Mouse (Mus musculus) kidney, embryonic 14.5 days (tissue): ENCODE data around the gene Hoxd8. TPM values are rescaled to one million over a fixed set of nuclear protein-coding genes. Genes with fewer than 3 reads are reported as not detected.
A peak's percentile ranks its signal among the peaks of the same experiment; 100 is the strongest.

Experiments used
- ATAC-seq: fragments of 200-750 bp; cut with Nextera tagmentation; 2 replicates; pipeline ENCODE4 v1.8.0; 2017; ENCODE audit warnings: moderate number of reproducible peaks, mild to moderate bottlenecking, moderate TSS enrichment, moderate library complexity; ENCODE audit not compliant: low FRiP score, low TSS enrichment
- H3K27ac ChIP-seq: fragments of 300-500 bp; sonication (generic); 2 replicates; pipeline ENCODE4 v1.5.1; 2014; ENCODE audit warnings: low read depth, mild to moderate bottlenecking, low read length, moderate library complexity, mixed read lengths
- H3K27me3 ChIP-seq: fragments of 300-500 bp; sonication (generic); 2 replicates; pipeline ENCODE4 v1.6.1; 2014; ENCODE audit warnings: mild to moderate bottlenecking, low read length; ENCODE audit not compliant: control insufficient read depth, insufficient read depth
- H3K36me3 ChIP-seq: fragments of 300-500 bp; sonication (generic); 2 replicates; pipeline ENCODE4 v1.6.1; 2014; ENCODE audit warnings: low read length, mixed read lengths; ENCODE audit not compliant: control insufficient read depth, insufficient read depth
- H3K4me1 ChIP-seq: fragments of 300-500 bp; sonication (generic); 2 replicates; pipeline ENCODE4 v1.6.1; 2014; ENCODE audit warnings: low read length, mixed read lengths; ENCODE audit not compliant: control insufficient read depth, insufficient read depth
- H3K4me2 ChIP-seq: fragments of 300-500 bp; sonication (generic); replicated peaks from 2 replicates; pipeline ENCODE4 v1.6.1; 2014; ENCODE audit warnings: low read depth, mild to moderate bottlenecking, low read length
- H3K4me3 ChIP-seq: fragments of 300-500 bp; sonication (generic); 2 replicates; pipeline ENCODE4 v1.5.1; 2014; ENCODE audit warnings: mild to moderate bottlenecking, low read length
- H3K9ac ChIP-seq: fragments of 300-500 bp; sonication (generic); 2 replicates; pipeline ENCODE4 v1.6.1; 2014; ENCODE audit warnings: low read depth, mild to moderate bottlenecking, low read length, moderate library complexity
- H3K9me3 ChIP-seq: fragments of 300-500 bp; sonication (generic); 2 replicates; pipeline ENCODE4 v1.6.1; 2016; ENCODE audit warnings: low read length; ENCODE audit not compliant: control insufficient read depth
- WGBS: fragments of 180-500 bp; shearing (Covaris S2); extraction: QIAGEN DNeasy Blood & Tissue Kit; methylation state at CpG from one replicate; pipeline ENCODE4 v1.1.7; 2014; 5-methylcytosine and 5-hydroxymethylcytosine counted together
- polyA plus RNA-seq: library from polyadenylated mRNA; unstranded; fragments of >200 nt; fragmentation: Nextera tagmentation; extraction: Ambion mirVana; gene quantifications from 2 replicates; pipeline ENCODE4 v1.2.1, GENCODE M21; 2014

Gene Hoxd8
- polyA plus RNA-seq, 1 experiment from 2014 or later: 45.0 TPM

GRCm38 (mm10) chr2:74745540-74746297 is 41.3 kb downstream of the Hoxd8 start:
- WGBS: 23% methylated on average over 6 of the region's 6 CpGs
- H3K4me3 ChIP-seq: peak overlapping the region; percentile 35
- H3K4me1 ChIP-seq: peaks cover 48% of the 10 kb centered on the region
- H3K27me3 ChIP-seq: no peaks in the 10 kb centered on the region; the same call in 1 of the 2 replicates
- peak overlapping the region; percentile 51 for H3K4me2 ChIP-seq
- no peaks in the 10 kb centered on the region; the same call in 1 of the 2 replicates for H3K36me3 ChIP-seq
- peak overlapping the region; percentile 62; the same call in 1 of the 2 replicates for H3K9ac ChIP-seq
- no peak for ATAC-seq
- no peaks in the 10 kb centered on the region for H3K9me3 ChIP-seq
- peak overlapping the region; percentile 59; the same call in 1 of the 2 replicates for H3K27ac ChIP-seq

GRCm38 (mm10) chr2:74746298-74746921 is 42.0 kb downstream of the Hoxd8 start:
- H3K27ac ChIP-seq: peak overlapping the region; percentile 59; the same call in 1 of the 2 replicates
- H3K9me3 ChIP-seq: no peaks in the 10 kb centered on the region
- peaks cover 2% of the 10 kb centered on the region; the same call in 1 of the 2 replicates for H3K27me3 ChIP-seq
- no peak for ATAC-seq
- peak overlapping the region; percentile 35 for H3K4me3 ChIP-seq
- no peaks in the 10 kb centered on the region; the same call in 1 of the 2 replicates for H3K36me3 ChIP-seq
- peak overlapping the region; percentile 62 for H3K9ac ChIP-seq
- 10% methylated on average over 58 of the region's 58 CpGs for WGBS
- H3K4me2 ChIP-seq: peak overlapping the region; percentile 51
- peaks cover 45% of the 10 kb centered on the region for H3K4me1 ChIP-seq

GRCm38 (mm10) chr2:74747006-74747405 is 42.6 kb downstream of the Hoxd8 start:
- H3K36me3 ChIP-seq: no peaks in the 10 kb centered on the region; the same call in 1 of the 2 replicates
- no peaks in the 10 kb centered on the region for H3K9me3 ChIP-seq
- peak overlapping the region; percentile 59 for H3K27ac ChIP-seq
- WGBS: 8% methylated on average over 24 of the region's 24 CpGs
- H3K4me1 ChIP-seq: peaks cover 45% of the 10 kb centered on the region
- H3K4me2 ChIP-seq: peak overlapping the region; percentile 51
- peaks cover 7% of the 10 kb centered on the region; the same call in 1 of the 2 replicates for H3K27me3 ChIP-seq
- H3K4me3 ChIP-seq: peak overlapping the region; percentile 35
- H3K9ac ChIP-seq: peak overlapping the region; percentile 62
- no peak for ATAC-seq

GRCm38 (mm10) chr2:74747661-74748141 is 43.3 kb downstream of the Hoxd8 start:
- Histone ChIP-seq H3K36me3 (no peaks in the 10 kb centered on the region; the same call in 1 of the 2 replicates), H3K9ac (peak overlapping the region; percentile 62; the same call in 1 of the 2 replicates), H3K9me3 (no peaks in the 10 kb centered on the region), H3K4me3 (peak overlapping the region; percentile 35; the same call in 1 of the 2 replicates), H3K4me1 (peaks cover 45% of the 10 kb centered on the region), H3K4me2 (peak overlapping the region; percentile 51), H3K27me3 (peaks cover 7% of the 10 kb centered on the region; the same call in 1 of the 2 replicates), H3K27ac (peak overlapping the region; percentile 90)
- ATAC-seq: no peak
- WGBS: 37% methylated on average over 11 of the region's 11 CpGs

- Histone ChIP-seq H3K27me3 (peaks cover 7% of the 10 kb centered on the region; the same call in 1 of the 2 replicates), H3K36me3 (no peaks in the 10 kb centered on the region; the same call in 1 of the 2 replicates), H3K4me3 (peak overlapping the region; percentile 39; the same call in 1 of the 2 replicates), H3K27ac (peak overlapping the region; percentile 90), H3K9ac (peak overlapping the region; percentile 14; the same call in 1 of the 2 replicates), H3K9me3 (no peaks in the 10 kb centered on the region), H3K4me1 (peaks cover 51% of the 10 kb centered on the region), H3K4me2 (peak overlapping the region; percentile 73)
- 24% methylated on average over 9 of the region's 9 CpGs for WGBS
- ATAC-seq: no peak
These were observed 44.1 kb downstream of the Hoxd8 start for GRCm38 (mm10) chr2:74748436-74748995.

- peak; percentile 82 for ATAC-seq
- Histone ChIP-seq H3K27ac (peak overlapping the region; percentile 90), H3K4me2 (peak overlapping the region; percentile 73), H3K27me3 (peaks cover 7% of the 10 kb centered on the region; the same call in 1 of the 2 replicates), H3K36me3 (no peaks in the 10 kb centered on the region), H3K4me1 (peaks cover 55% of the 10 kb centered on the region), H3K9me3 (no peaks in the 10 kb centered on the region), H3K9ac (peak overlapping the region; percentile 60), H3K4me3 (peak overlapping the region; percentile 39)
- WGBS: under 1% methylated on average over 47 of the region's 47 CpGs
These were observed 45.1 kb downstream of the Hoxd8 start for GRCm38 (mm10) chr2:74749337-74750121.

- peaks cover 7% of the 10 kb centered on the region; the same call in 1 of the 2 replicates for H3K27me3 ChIP-seq
- 46% methylated on average over 5 of the region's 5 CpGs for whole genome bisulfite sequencing
- no peaks in the 10 kb centered on the region for H3K9me3 ChIP-seq
- no peak overlapping the region for H3K27ac ChIP-seq
- H3K4me3 ChIP-seq: no peak overlapping the region
- no peak overlapping the region for H3K9ac ChIP-seq
- peaks cover 47% of the 10 kb centered on the region for H3K4me1 ChIP-seq
- H3K36me3 ChIP-seq: no peaks in the 10 kb centered on the region
- no peak overlapping the region; the same call in 1 of the 2 replicates for H3K4me2 ChIP-seq
- ATAC-seq: no peak
These were observed 46.4 kb downstream of the Hoxd8 start for GRCm38 (mm10) chr2:74750731-74751250.

GRCm38 (mm10) chr2:74751861-74752260 is 47.4 kb downstream of the Hoxd8 start:
- Histone ChIP-seq H3K9ac (no peak overlapping the region), H3K4me2 (no peak overlapping the region), H3K36me3 (no peaks in the 10 kb centered on the region), H3K9me3 (0 out of 2 replicates have a peak, but pooled peaks cover 4% of the 10 kb centered on the region), H3K4me1 (peaks cover 37% of the 10 kb centered on the region), H3K27ac (no peak overlapping the region), H3K4me3 (no peak overlapping the region), H3K27me3 (peaks cover 7% of the 10 kb centered on the region; the same call in 1 of the 2 replicates)
- WGBS: 97% methylated on average over 1 of the region's 1 CpGs
- ATAC-seq: no peak
